Comparison of ENCODE assay signal across 9 mouse cellular contexts in the genomic region with DNA sequence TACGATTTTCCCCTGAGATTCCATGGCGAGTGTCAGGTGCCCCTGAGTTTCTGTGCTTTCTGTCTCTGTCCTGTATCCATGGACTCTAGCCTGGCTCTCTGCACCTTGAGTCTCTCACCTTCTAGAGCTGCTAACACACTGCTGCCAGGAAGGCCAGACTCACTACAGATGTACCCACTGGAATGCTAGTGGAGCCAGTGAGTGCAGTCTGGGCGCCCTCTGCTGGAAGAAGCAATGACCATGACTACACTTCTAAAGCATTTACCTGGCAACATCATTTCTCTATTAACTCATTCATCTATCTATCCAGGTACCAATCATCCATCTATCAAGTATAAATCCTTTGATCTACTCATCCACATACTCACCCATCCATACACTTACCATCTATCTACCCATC. TPM values are rescaled to one million over a fixed set of nuclear protein-coding genes. Genes with fewer than 3 reads are reported as not detected.
DNase-seq lines count a peak whose midpoint lies in the region; ATAC-seq and TF ChIP-seq lines count a peak whose summit lies in the region.
"Had no signal": no experiment of that assay in that cellular context is flagged by ENCODE, and none has a peak within 500 bp of the region (broad histone marks: within the 10 kb centered on the region; RNA-seq: fewer than 3 reads in every experiment).

No protein-coding gene starts in this region.

- no peaks in the 10 kb centered on the region for H3K79me2 ChIP-seq in MEL (ENCODE audit: control insufficient read depth, insufficient read depth, low read length, poor library complexity)

- H3K9ac ChIP-seq in MEL (ENCODE audit: control insufficient read depth, low read depth, low read length, poor library complexity, severe bottlenecking), result no peak overlapping the region
- no peak overlapping the region for H3K9ac ChIP-seq in forebrain, embryonic 12.5 days
- no peak overlapping the region for H3K9ac ChIP-seq in lung, postnatal 0 days (replicated peaks; ENCODE audit: low read depth)

- no peak overlapping the region for H3K27ac ChIP-seq in MEL (ENCODE audit: control insufficient read depth, low read depth, low read length)
- H3K27ac ChIP-seq in forebrain, embryonic 12.5 days, result no peak overlapping the region
- H3K27ac ChIP-seq in hindbrain, embryonic 10.5 days, result no peak overlapping the region
- H3K27ac ChIP-seq in lung, postnatal 0 days (ENCODE audit: low read length), result no peak overlapping the region

- WGBS in forebrain, embryonic 12.5 days, result 40% methylated on average over 3 of the region's 3 CpGs
- 41% methylated on average over 3 of the region's 3 CpGs for WGBS in hindbrain, embryonic 10.5 days
- 39% methylated on average over 3 of the region's 3 CpGs for WGBS in lung, postnatal 0 days

- no peak for TF ChIP-seq EP300 in MEL (IDR thresholded peaks at IDR 0.05; ENCODE audit: low read depth in 1 of 2, low read length in 2 of 2)
- TF ChIP-seq EP300 in lung, postnatal 0 days (IDR thresholded peaks at IDR 0.05), result no peak

- TF ChIP-seq RAD21 in MEL (IDR thresholded peaks at IDR 0.05; ENCODE audit: low read depth, low read length), result peak; percentile 68

- ATAC-seq in forebrain, embryonic 12.5 days (ENCODE audit: low FRiP score), result peak; percentile 46; the same call in 1 of the 2 replicates
- peak; percentile 70 for ATAC-seq in lung, postnatal 0 days
- ATAC-seq in erythroid progenitor cell, adult 5-6 weeks (replicated peaks; ENCODE audit: low FRiP score, poor library complexity, severe bottlenecking), result no peak

- no peaks in the 10 kb centered on the region; a peak in 2 of 4 replicates for H3K4me1 ChIP-seq in MEL (ENCODE audit: control insufficient read depth in 1 of 2, insufficient read depth in 2 of 2, low read length in 2 of 2)
- peaks cover 7% of the 10 kb centered on the region; the same call in 1 of the 2 replicates for H3K4me1 ChIP-seq in forebrain, embryonic 12.5 days
- peaks cover 12% of the 10 kb centered on the region for H3K4me1 ChIP-seq in hindbrain, embryonic 10.5 days (replicated peaks)
- H3K4me1 ChIP-seq in lung, postnatal 0 days (ENCODE audit: insufficient read depth, low read depth, low read length), result no peaks in the 10 kb centered on the region

- no peaks in the 10 kb centered on the region for H3K36me3 ChIP-seq in MEL (ENCODE audit: control insufficient read depth in 1 of 2, insufficient read depth in 2 of 2, low read length in 2 of 2)
- H3K36me3 ChIP-seq in forebrain, embryonic 12.5 days (replicated peaks), result no peaks in the 10 kb centered on the region
- no peaks in the 10 kb centered on the region for H3K36me3 ChIP-seq in hindbrain, embryonic 10.5 days
- no peaks in the 10 kb centered on the region for H3K36me3 ChIP-seq in lung, postnatal 0 days (ENCODE audit: insufficient read depth, low read length)

- H3K4me2 ChIP-seq in forebrain, embryonic 12.5 days, result no peak overlapping the region
- no peak overlapping the region for H3K4me2 ChIP-seq in lung, postnatal 0 days (replicated peaks; ENCODE audit: low read depth, low read length)

- no peaks in the 10 kb centered on the region for H3K9me3 ChIP-seq in MEL (replicated peaks; ENCODE audit: insufficient read depth, low read length)
- no peaks in the 10 kb centered on the region for H3K9me3 ChIP-seq in forebrain, embryonic 12.5 days
- H3K9me3 ChIP-seq in hindbrain, embryonic 10.5 days, result no peaks in the 10 kb centered on the region
- H3K9me3 ChIP-seq in lung, postnatal 0 days (ENCODE audit: low read length), result no peaks in the 10 kb centered on the region

- H3K4me3 ChIP-seq in MEL (ENCODE audit: control insufficient read depth in 1 of 2, insufficient read depth in 1 of 2, low read depth in 2 of 2, low read length in 2 of 2), result no peak overlapping the region
- no peak overlapping the region for H3K4me3 ChIP-seq in forebrain, embryonic 12.5 days (replicated peaks)
- no peak overlapping the region for H3K4me3 ChIP-seq in hindbrain, embryonic 10.5 days
- H3K4me3 ChIP-seq in lung, postnatal 0 days (ENCODE audit: low read depth, low read length), result no peak overlapping the region

- no peak for TF ChIP-seq POLR2A in MEL (IDR thresholded peaks at IDR 0.05; ENCODE audit: control insufficient read depth in 1 of 2, insufficient read depth in 1 of 2, low read depth in 1 of 2, low read length in 2 of 2, poor library complexity in 1 of 2)

- no peaks in the 10 kb centered on the region; a peak in 1 of 4 replicates for H3K27me3 ChIP-seq in MEL (ENCODE audit: control insufficient read depth in 1 of 2, insufficient read depth in 2 of 2, low read length in 2 of 2)
- H3K27me3 ChIP-seq in forebrain, embryonic 12.5 days, result 0 out of 2 replicates have a peak, but pooled peaks cover 3% of the 10 kb centered on the region
- no peaks in the 10 kb centered on the region for H3K27me3 ChIP-seq in hindbrain, embryonic 10.5 days (ENCODE audit: insufficient read depth, poor library complexity, severe bottlenecking)
- no peaks in the 10 kb centered on the region for H3K27me3 ChIP-seq in lung, postnatal 0 days (replicated peaks; ENCODE audit: insufficient read depth, low read length)

- peak; percentile 64 to 83 (median 78) for TF ChIP-seq CTCF in MEL (IDR thresholded peaks at IDR 0.05 in 2 of 3, conservative IDR thresholded peaks at IDR 0.05 in 1 of 3; ENCODE audit: control insufficient read depth in 1 of 3, insufficient read depth in 1 of 3, low read depth in 2 of 3, low read length in 3 of 3, poor library complexity in 1 of 3, severe bottlenecking in 1 of 3)
- TF ChIP-seq CTCF in lung, postnatal 0 days (IDR thresholded peaks at IDR 0.05), result peak; percentile 97

- DNase-seq in MEL (ENCODE audit: low read depth, low spot score), result peak; percentile 48
- peak; percentile 15 for DNase-seq in c-Kit-positive CD71-positive TER-119-positive erythroid progenitor cells, embryonic 14.5 days (ENCODE audit: low spot score)
- peak; percentile 67 for DNase-seq in hindbrain, embryonic 10.5 days (ENCODE audit: low spot score)
- DNase-seq in layer of hippocampus, adult 11-12 months (ENCODE audit: low spot score), result peak; percentile 74
- peak; percentile 79 for DNase-seq in lung, postnatal 0 days (ENCODE audit: low spot score)
- DNase-seq in right cerebral cortex, adult 2 months (ENCODE audit: low spot score in 2 of 2), result peak; percentile 79 to 80

TF ChIP-seq in MEL, 35 proteins besides CTCF, POLR2A, EP300 and RAD21:
- peak; percentile 38; the same call in 1 of the 2 replicates for TF ChIP-seq ZC3H11A (IDR thresholded peaks at IDR 0.05; ENCODE audit: low read depth, low read length)
- TF ChIP-seq SMC3 (IDR thresholded peaks at IDR 0.05; ENCODE audit: low read depth, low read length), result peak; percentile 75
- no peak for TF ChIP-seq KAT2A (conservative IDR thresholded peaks at IDR 0.05; ENCODE audit: low read depth, low read length)
- TF ChIP-seq ZNF384 (IDR thresholded peaks at IDR 0.05; ENCODE audit: low read depth, low read length), result no peak

RNA-seq across cellular contexts. Expression of gene Gucy2d, which starts 9.4 kb away (rescaled TPM):
- total RNA-seq in MEL (2012; rRNA removed), result not detected in 2 replicates
- polyA plus RNA-seq in MEL (2012; ENCODE audit: insufficient read depth in 1 of 2, insufficient read length in 2 of 2, low read depth in 1 of 2, low replicate concordance in 2 of 2, missing spikeins in 1 of 2), result not detected
- polyA plus RNA-seq in forebrain, embryonic 12.5 days (2016; fragmentation: Nextera tagmentation; extraction: Ambion mirVana), result not detected in 2 replicates
- polyA plus RNA-seq in hindbrain, embryonic 10.5 days (2016; fragmentation: Nextera tagmentation; extraction: Ambion mirVana), result not detected in 2 replicates
- not detected in 2 replicates for polyA plus RNA-seq in lung, postnatal 0 days (2015; fragmentation: Nextera tagmentation; extraction: Ambion mirVana)
- total RNA-seq in erythroid progenitor cell, adult 5-6 weeks (2015; ENCODE audit: low replicate concordance), result not detected in 2 replicates
- total RNA-seq in erythroid progenitor cell, adult 5-6 weeks (2017; ENCODE audit: low replicate concordance), result not detected in 2 replicates
- total RNA-seq: neutrophil, adult 5-6 weeks had no signal

RNA-seq across cellular contexts. Expression of gene Lrrc32, which starts 58.3 kb away (rescaled TPM):
- not detected in 2 replicates for total RNA-seq in MEL (2012; rRNA removed)
- not detected for polyA plus RNA-seq in MEL (2012; ENCODE audit: insufficient read depth in 1 of 2, insufficient read length in 2 of 2, low read depth in 1 of 2, low replicate concordance in 2 of 2, missing spikeins in 1 of 2)
- polyA plus RNA-seq in forebrain, embryonic 12.5 days (2016; fragmentation: Nextera tagmentation; extraction: Ambion mirVana), result 3.2 and 3.4 TPM in 2 replicates
- 5.8 and 6.0 TPM in 2 replicates for polyA plus RNA-seq in hindbrain, embryonic 10.5 days (2016; fragmentation: Nextera tagmentation; extraction: Ambion mirVana)
- 5.7 and 6.4 TPM in 2 replicates for polyA plus RNA-seq in lung, postnatal 0 days (2015; fragmentation: Nextera tagmentation; extraction: Ambion mirVana)
- total RNA-seq in erythroid progenitor cell, adult 5-6 weeks (2015; ENCODE audit: low replicate concordance), result 1.1 TPM in 1 of 2 replicates, not detected in the other
- total RNA-seq in erythroid progenitor cell, adult 5-6 weeks (2017; ENCODE audit: low replicate concordance), result 0.51 TPM in 1 of 2 replicates, not detected in the other

Comparison
In these comparisons a context has a peak if more than half of its experiments do, and no peak if none do; other contexts are left out.
1. DNase-seq: peak in every context shown above with its lines; median percentile 80 in right cerebral cortex, adult 2 months; 79 in lung, postnatal 0 days; 74 in layer of hippocampus, adult 11-12 months; 67 in hindbrain, embryonic 10.5 days; 48 in MEL; 15 in c-Kit-positive CD71-positive TER-119-positive erythroid progenitor cells, embryonic 14.5 days.